Mouse (Mus musculus) mouse embryonic stem cell (cell line): ENCODE data around the gene Olfr1042.
"Not testable (repeated sequence)": the region's sequence is repeated elsewhere in the genome, so short reads cannot be mapped to it uniquely, and the experiment has no call there.

Source experiments
- in situ Hi-C, 2 experiments: fragments of 300-500 bp; cut with MboI; formaldehyde crosslinking; loops; 1 replicate in 1 of 2; 3 replicates in 1 of 2; pipeline ENCODE4 v1.14.3; 2019 to 2020; ENCODE audit warnings: low sequenced_read_pairs in 2 of 2, low pct_unique_long_range_greater_than_20kb in 1 of 2, mixed read lengths in 1 of 2; ENCODE audit not compliant: unreplicated experiment in 1 of 2

Gene Olfr1042

GRCm38 (mm10) chr2:86161738-86162137, at the start of gene Olfr1042:
Gene Olfr1042 (minus strand): TSS chr2:86161838.
- in situ Hi-C loops, result no loop called here

GRCm38 (mm10) chr2:86202909-86203308, 41.3 kb upstream of the Olfr1042 start, which contains the start of gene Olfr1045:
Gene Olfr1045 (minus strand): TSS chr2:86203009.
- in situ Hi-C loops, result no loop called here

- in situ Hi-C loops, result no loop called here
Observed at GRCm38 (mm10) chr2:86195863-86196262, 34.2 kb upstream of the Olfr1042 start.

- in situ Hi-C loops, result no loop called here
Observed at GRCm38 (mm10) chr2:86185583-86185982, 23.9 kb upstream of the Olfr1042 start, which contains the start of gene Olfr52. Gene Olfr52 (minus strand): TSS chr2:86185683.

GRCm38 (mm10) chr2:86179950-86180349, 18.3 kb upstream of the Olfr1042 start:
- in situ Hi-C loops, result no loop called here

GRCm38 (mm10) chr2:86177720-86178119, 16.1 kb upstream of the Olfr1042 start, which contains the start of gene Olfr1044:
Gene Olfr1044 (minus strand): TSS chr2:86177820.
- in situ Hi-C loops, result no loop called here

GRCm38 (mm10) chr2:86175422-86175821, 13.8 kb upstream of the Olfr1042 start:
- in situ Hi-C loops, result not testable (repeated sequence)

GRCm38 (mm10) chr2:86167422-86167821, 5.8 kb upstream of the Olfr1042 start, which contains the start of gene Olfr1043:
Gene Olfr1043 (minus strand): TSS chr2:86167522.
- in situ Hi-C loops, result no loop called here

- in situ Hi-C loops, result no loop called here
Observed at GRCm38 (mm10) chr2:86146632-86147031, 15.0 kb downstream of the Olfr1042 start, which contains the start of gene Olfr1040. Gene Olfr1040 (minus strand): TSS chr2:86146732.

GRCm38 (mm10) chr2:86135828-86136227, 25.8 kb downstream of the Olfr1042 start, which contains the start of gene Olfr1039:
Gene Olfr1039 (minus strand): TSS chr2:86135928.
- in situ Hi-C loops, result no loop called here
